Mouse (Mus musculus) layer of hippocampus, adult 11-12 months (tissue): ENCODE data around the gene Creld1.

Experiments
- DNase-seq: peaks from one replicate; pipeline ENCODE4 v3.0.0; 2022; ENCODE audit warnings: low spot score

Creld1 gene

GRCm38 (mm10) chr6:113471297-113471936, 11.7 kb upstream of the Creld1 start, which contains the start of gene Il17rc:
TSS of gene Il17rc (plus strand) at chr6:113471427.
- DNase-seq = no peak

- DNase-seq = no peak
Measured at GRCm38 (mm10) chr6:113472061-113472460, 11.0 kb upstream of the Creld1 start.

DNA sequence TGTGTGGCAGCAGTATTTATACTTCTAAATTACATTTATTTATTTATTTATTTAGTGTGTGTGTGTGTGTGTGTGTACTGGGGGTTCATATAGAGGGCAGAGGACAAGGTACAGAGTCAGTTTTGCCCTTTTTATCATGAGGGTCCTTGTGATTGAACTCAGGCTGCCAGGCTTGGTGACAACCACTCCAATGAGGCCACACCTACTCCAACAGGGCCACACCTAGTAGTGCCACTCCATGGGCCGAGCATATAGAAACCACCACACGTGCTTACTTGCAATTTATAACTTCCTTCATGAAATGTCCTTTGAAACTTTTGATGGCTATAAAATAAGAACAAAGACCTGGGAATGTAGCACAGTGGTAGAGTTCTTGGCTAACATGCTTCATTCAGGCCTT, 9.9 kb upstream of the Creld1 start:
- DNase-seq = no peak

DNA sequence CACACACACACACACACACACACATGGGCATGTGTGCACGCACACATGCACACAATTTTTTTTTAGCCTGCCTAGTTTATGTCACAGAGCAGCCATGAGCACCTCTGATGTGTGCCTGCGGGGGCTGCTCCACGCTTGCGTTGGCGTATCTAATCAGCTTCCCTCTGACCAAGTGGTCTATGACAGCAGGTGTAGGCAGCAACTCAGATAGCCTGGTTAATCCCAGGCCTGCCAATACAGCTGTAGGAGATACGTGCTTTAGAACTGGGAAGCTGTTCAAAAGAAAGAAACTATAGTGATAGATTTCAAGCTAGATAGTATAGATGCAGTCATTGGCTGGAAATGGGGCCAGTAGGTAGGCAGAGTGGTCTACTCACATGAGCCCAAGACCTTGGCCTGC, 9.4 kb upstream of the Creld1 start:
- no peak for DNase-seq

DNA sequence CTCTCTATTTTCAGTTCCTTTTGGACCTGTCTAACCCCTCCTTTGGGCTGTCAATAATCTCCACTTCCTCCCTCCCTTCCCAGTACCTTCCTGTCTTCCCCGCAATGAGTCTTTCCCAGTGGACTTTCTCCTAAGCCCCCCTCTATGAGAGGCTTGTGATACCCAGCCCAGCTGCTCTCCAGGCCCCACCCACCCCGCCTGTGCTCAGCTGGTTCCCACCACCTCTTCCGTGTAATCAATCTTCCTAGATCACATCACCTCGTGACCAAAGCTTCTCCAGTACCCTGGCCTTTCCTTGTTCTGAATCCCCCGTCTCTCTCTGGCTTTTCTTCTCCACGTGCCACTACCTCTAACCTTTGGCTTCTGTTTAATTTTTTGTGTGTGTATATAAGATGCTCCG, 5.7 kb upstream of the Creld1 start:
- no peak for DNase-seq

DNA sequence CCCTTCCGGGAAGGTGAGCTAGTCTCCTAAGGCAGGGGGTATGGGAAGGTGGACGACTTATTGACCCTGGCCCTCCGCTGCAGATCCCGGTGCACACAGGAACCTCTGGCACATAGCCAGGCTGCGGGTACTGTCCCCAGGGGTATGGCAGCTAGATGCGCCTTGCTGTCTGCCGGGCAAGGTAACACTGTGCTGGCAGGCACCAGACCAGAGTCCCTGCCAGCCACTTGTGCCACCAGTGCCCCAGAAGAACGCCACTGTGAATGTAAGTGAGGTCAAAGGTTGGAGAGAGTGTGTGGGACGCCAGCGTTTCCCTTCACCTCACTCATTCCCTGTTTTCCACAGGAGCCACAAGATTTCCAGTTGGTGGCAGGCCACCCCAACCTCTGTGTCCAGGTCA, 4.2 kb upstream of the Creld1 start:
- no peak for DNase-seq

- DNase-seq = no peak
Measured at GRCm38 (mm10) chr6:113480555-113481373, 2.3 kb upstream of the Creld1 start.

- DNase-seq = peak; percentile 54
Measured at GRCm38 (mm10) chr6:113482477-113483099, 509 bp upstream of the Creld1 start.

DNA sequence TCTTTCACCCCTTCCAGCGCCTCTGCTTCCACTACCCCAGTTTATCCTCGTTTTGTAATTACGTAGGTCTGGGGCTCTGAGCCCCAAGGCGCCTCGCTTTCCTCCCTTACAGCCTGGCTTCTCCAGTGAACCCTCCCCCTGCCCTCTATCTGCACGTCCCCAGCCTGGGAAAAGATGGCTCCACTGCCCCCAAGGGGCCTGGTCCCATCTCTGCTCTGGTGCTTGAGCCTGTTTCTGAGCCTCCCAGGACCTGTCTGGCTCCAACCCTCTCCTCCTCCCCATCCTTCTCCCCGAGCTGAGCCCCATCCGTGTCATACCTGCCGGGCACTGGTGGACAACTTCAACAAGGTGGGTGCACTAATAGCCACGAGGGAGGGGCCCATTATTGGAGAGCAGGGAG, 632 bp downstream of the Creld1 start:
- no peak for DNase-seq

- DNase-seq = no peak
Measured at GRCm38 (mm10) chr6:113487125-113487576, 4.1 kb downstream of the Creld1 start.

DNA sequence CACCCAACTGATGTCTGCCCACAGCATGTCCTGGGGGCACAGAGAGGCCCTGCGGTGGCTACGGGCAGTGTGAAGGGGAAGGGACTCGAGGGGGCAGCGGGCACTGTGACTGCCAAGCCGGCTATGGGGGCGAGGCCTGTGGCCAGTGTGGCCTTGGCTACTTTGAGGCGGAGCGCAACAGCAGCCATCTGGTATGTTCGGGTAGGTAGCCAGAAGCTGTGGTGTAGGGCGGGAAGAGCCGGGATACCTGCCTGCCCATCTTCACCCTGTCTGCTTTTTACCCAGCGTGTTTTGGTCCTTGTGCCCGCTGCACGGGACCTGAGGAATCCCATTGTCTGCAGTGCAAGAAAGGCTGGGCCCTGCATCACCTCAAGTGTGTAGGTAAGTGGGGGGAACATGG, 6.3 kb downstream of the Creld1 start:
- DNase-seq = no peak

DNA sequence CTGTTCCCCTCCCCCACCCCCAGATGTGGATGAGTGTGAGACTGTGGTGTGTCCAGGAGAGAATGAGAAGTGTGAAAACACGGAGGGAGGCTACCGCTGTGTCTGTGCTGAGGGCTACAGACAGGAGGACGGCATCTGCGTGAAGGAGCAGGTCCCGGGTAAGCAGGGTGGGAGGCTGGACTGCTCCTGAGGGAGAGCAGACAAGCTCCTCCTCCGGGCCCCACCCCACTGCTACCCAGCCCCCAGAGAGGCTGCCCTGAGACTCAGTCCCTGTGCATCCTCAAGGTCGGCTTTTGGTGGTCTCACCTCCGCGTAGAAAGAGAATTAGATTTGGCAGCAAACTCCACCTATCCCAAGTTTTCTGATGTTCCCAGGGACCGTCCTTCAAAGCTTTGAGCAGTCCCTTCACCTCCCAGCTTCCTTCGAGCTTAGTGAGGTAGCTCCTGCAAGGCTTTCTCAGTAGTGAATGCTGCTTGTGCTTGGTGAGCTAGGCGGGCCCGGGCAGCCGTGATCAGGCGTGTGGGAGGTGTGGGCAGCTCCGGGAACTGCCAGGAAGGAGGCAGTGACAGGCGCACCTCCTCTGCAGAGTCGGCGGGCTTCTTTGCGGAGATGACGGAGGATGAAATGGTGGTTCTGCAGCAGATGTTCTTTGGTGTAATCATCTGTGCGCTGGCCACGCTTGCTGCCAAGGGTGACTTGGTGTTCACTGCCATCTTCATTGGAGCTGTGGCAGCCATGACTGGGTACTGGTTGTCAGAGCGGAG, 9.2 kb downstream of the Creld1 start:
- peak; percentile 47 for DNase-seq

GRCm38 (mm10) chr6:113494258-113494788, 11.2 kb downstream of the Creld1 start:
- DNase-seq = peak; percentile 73

DNA sequence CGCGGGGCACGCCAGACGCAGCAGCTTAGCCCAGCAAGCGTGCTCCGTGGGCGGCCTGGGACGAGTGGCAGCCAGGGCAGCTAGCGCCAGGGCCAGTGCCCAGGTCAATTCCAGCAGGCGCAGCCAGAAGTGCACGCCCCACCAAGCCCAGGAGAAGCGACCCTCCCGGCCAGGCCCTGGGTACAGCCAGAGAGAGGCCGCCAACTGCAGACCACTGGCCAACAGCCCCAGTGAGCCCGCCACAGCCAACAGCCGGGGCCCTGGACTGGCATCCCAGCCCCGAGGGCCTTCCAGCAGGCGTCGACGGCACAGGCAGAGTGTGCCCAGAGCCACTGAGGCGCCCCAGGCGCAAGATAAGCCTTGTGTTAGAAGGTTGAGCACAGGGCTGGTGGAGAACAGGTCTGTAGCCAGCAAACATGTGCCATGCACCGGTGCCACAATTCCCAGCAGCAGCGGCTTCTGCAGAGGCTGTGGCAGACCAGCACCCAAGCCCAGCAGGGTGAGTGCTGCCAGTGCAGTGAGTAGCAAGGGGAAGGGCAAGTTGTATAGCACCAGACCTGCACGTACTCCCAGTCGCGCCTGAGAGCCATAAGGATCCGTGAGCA, 12.1 kb downstream of the Creld1 start:
- DNase-seq = no peak

DNA sequence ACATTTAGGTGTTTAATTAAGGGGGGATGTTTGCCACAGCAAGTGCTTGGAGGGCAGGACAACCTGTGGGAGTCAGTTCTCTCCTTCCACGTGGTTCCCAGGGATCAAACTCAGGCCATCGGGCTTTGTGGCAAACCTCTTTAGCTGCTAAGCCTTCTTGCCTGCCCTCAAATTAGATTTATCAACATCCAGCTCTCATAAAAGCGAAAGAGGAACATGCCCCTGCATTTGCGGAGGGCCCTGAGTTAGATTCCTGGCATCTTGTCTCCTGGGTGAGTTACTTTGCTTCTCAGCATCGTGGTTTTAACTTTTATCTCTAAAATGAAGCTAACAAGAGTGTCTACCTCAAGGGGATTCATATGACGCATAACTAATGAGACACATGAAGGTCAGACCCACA, 16.2 kb downstream of the Creld1 start:
- no peak for DNase-seq

- peak; percentile 68 for DNase-seq
Measured at GRCm38 (mm10) chr6:113501388-113502084, 18.4 kb downstream of the Creld1 start, which contains the start of gene Prrt3. TSS of gene Prrt3 (minus strand) at chr6:113501931.

- no peak for DNase-seq
Measured at GRCm38 (mm10) chr6:113502801-113503200, 19.7 kb downstream of the Creld1 start.

GRCm38 (mm10) chr6:113505689-113506088, 22.6 kb downstream of the Creld1 start:
- DNase-seq = no peak

GRCm38 (mm10) chr6:113507130-113507529, 24.0 kb downstream of the Creld1 start:
- DNase-seq = no peak

DNA sequence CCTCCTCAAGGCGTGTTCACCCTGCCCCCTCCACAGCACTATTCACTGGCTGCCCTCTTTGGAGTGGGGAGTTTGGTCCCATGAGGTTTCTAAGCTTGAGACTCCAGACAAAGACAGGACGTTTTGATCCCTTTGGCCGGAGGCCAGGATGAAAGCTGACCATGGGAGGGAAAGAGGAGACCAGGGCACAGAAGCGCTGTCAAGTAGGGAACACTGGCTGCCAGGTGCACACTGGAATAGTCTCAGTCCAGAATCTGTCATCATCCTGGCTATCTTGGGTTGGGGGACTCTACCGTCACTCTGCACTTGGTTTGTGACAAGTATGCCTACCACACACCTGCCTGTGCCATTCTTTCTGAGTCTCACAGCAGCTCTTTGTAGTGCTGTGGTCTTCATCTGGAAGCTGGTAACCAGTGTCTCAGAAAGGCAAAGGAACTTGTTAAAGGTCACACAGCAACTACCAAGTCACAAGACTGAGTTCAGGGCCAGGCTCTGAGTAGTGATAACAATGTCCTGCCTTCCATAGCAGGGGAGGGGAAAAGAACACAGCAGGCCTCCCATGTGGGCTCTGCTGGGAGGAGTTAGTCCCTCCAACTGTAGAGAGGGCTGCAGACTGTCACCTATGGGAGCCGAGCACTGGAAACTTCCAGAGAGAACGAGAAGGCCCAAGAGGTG, 25.3 kb downstream of the Creld1 start:
- no peak for DNase-seq
